Mouse (Mus musculus): ENCODE measurements around the gene 4930590J08Rik. TPM values are rescaled to one million over a fixed set of nuclear protein-coding genes. Genes with fewer than 3 reads are reported as not detected.

4930590J08Rik gene
- total and polyA plus RNA-seq, 2 experiments, result 0.07 to 0.37 TPM

- Histone ChIP-seq H3K4me3 (ENCODE audit: insufficient read depth, low read depth, low read length) (no peak overlapping the region), H3K4me1 (ENCODE audit: control insufficient read depth, insufficient read depth, low read length) (no peaks in the 10 kb centered on the region), H3K27ac (replicated peaks; ENCODE audit: insufficient read depth, low read depth, low read length) (no peak overlapping the region), H3K79me2 (ENCODE audit: control insufficient read depth, insufficient read depth, low read length) (no peaks in the 10 kb centered on the region), H3K27me3 (ENCODE audit: control insufficient read depth, insufficient read depth, low read length) (no peaks in the 10 kb centered on the region), H3K36me3 (ENCODE audit: control insufficient read depth, insufficient read depth, low read length) (peaks cover 69% of the 10 kb centered on the region), H3K9ac (ENCODE audit: low read depth, low read length) (no peak overlapping the region)
- TF ChIP-seq POLR2A (IDR thresholded peaks at IDR 0.05; ENCODE audit: extremely low read depth, insufficient read depth, low read length), result no peak
- no peak for TF ChIP-seq CTCF (IDR thresholded peaks at IDR 0.05; ENCODE audit: low read depth, low read length)
- no peak for DNase-seq (ENCODE audit: extremely low read depth, low read depth, low spot score)
- WGBS, result 94% methylated on average over 2 of the region's 2 CpGs
Measured at GRCm38 (mm10) chr6:91891776-91892175, 10.8 kb upstream of the 4930590J08Rik start.

GRCm38 (mm10) chr6:91896783-91897182 is 5.8 kb upstream of the 4930590J08Rik start:
- Histone ChIP-seq H3K9ac (ENCODE audit: low read depth, low read length) (no peak overlapping the region), H3K79me2 (ENCODE audit: control insufficient read depth, insufficient read depth, low read length) (no peaks in the 10 kb centered on the region), H3K36me3 (ENCODE audit: control insufficient read depth, insufficient read depth, low read length) (peaks cover 62% of the 10 kb centered on the region), H3K27ac (replicated peaks; ENCODE audit: insufficient read depth, low read depth, low read length) (no peak overlapping the region), H3K27me3 (ENCODE audit: control insufficient read depth, insufficient read depth, low read length) (no peaks in the 10 kb centered on the region), H3K4me3 (ENCODE audit: insufficient read depth, low read depth, low read length) (no peak overlapping the region), H3K4me1 (ENCODE audit: control insufficient read depth, insufficient read depth, low read length) (no peaks in the 10 kb centered on the region)
- no peak for DNase-seq (ENCODE audit: extremely low read depth, low read depth, low spot score)
- TF ChIP-seq CTCF (IDR thresholded peaks at IDR 0.05; ENCODE audit: low read depth, low read length) (no peak), POLR2A (IDR thresholded peaks at IDR 0.05; ENCODE audit: extremely low read depth, insufficient read depth, low read length) (no peak)
- 84% methylated on average over 3 of the region's 3 CpGs for WGBS

GRCm38 (mm10) chr6:91901505-91901904 is 1.1 kb upstream of the 4930590J08Rik start:
- H3K4me3 ChIP-seq (ENCODE audit: insufficient read depth, low read depth, low read length), result no peak overlapping the region; the same call in 1 of the 2 replicates
- H3K4me1 ChIP-seq (ENCODE audit: control insufficient read depth, insufficient read depth, low read length), result no peaks in the 10 kb centered on the region
- no peaks in the 10 kb centered on the region for H3K27me3 ChIP-seq (ENCODE audit: control insufficient read depth, insufficient read depth, low read length)
- DNase-seq (ENCODE audit: extremely low read depth, low read depth, low spot score), result peak; percentile 49
- TF ChIP-seq POLR2A (IDR thresholded peaks at IDR 0.05; ENCODE audit: extremely low read depth, insufficient read depth, low read length) (no peak), CTCF (IDR thresholded peaks at IDR 0.05; ENCODE audit: low read depth, low read length) (peak; percentile 74)
- H3K27ac ChIP-seq (replicated peaks; ENCODE audit: insufficient read depth, low read depth, low read length), result no peak overlapping the region
- peaks cover 37% of the 10 kb centered on the region for H3K36me3 ChIP-seq (ENCODE audit: control insufficient read depth, insufficient read depth, low read length)
- no peak overlapping the region for H3K9ac ChIP-seq (ENCODE audit: low read depth, low read length)
- no peaks in the 10 kb centered on the region for H3K79me2 ChIP-seq (ENCODE audit: control insufficient read depth, insufficient read depth, low read length)
- WGBS, result 29% methylated on average over 5 of the region's 5 CpGs

GRCm38 (mm10) chr6:91914011-91914410 is 11.4 kb downstream of the 4930590J08Rik start:
- Histone ChIP-seq H3K4me1 (ENCODE audit: control insufficient read depth, insufficient read depth, low read length) (no peaks in the 10 kb centered on the region), H3K36me3 (ENCODE audit: control insufficient read depth, insufficient read depth, low read length) (no peaks in the 10 kb centered on the region), H3K4me3 (ENCODE audit: insufficient read depth, low read depth, low read length) (no peak overlapping the region), H3K79me2 (ENCODE audit: control insufficient read depth, insufficient read depth, low read length) (no peaks in the 10 kb centered on the region), H3K9ac (ENCODE audit: low read depth, low read length) (no peak overlapping the region), H3K27me3 (ENCODE audit: control insufficient read depth, insufficient read depth, low read length) (no peaks in the 10 kb centered on the region), H3K27ac (replicated peaks; ENCODE audit: insufficient read depth, low read depth, low read length) (no peak overlapping the region)
- DNase-seq (ENCODE audit: extremely low read depth, low read depth, low spot score), result no peak
- TF ChIP-seq CTCF (IDR thresholded peaks at IDR 0.05; ENCODE audit: low read depth, low read length) (no peak), POLR2A (IDR thresholded peaks at IDR 0.05; ENCODE audit: extremely low read depth, insufficient read depth, low read length) (no peak)
- 90% methylated on average over 10 of the region's 10 CpGs for WGBS

- Histone ChIP-seq H3K9ac (ENCODE audit: low read depth, low read length) (no peak overlapping the region), H3K27me3 (ENCODE audit: control insufficient read depth, insufficient read depth, low read length) (no peaks in the 10 kb centered on the region), H3K27ac (replicated peaks; ENCODE audit: insufficient read depth, low read depth, low read length) (no peak overlapping the region), H3K4me1 (ENCODE audit: control insufficient read depth, insufficient read depth, low read length) (no peaks in the 10 kb centered on the region), H3K79me2 (ENCODE audit: control insufficient read depth, insufficient read depth, low read length) (no peaks in the 10 kb centered on the region), H3K4me3 (ENCODE audit: insufficient read depth, low read depth, low read length) (no peak overlapping the region), H3K36me3 (ENCODE audit: control insufficient read depth, insufficient read depth, low read length) (no peaks in the 10 kb centered on the region)
- WGBS, result 49% methylated on average over 4 of the region's 4 CpGs
- DNase-seq (ENCODE audit: extremely low read depth, low read depth, low spot score), result no peak
- TF ChIP-seq POLR2A (IDR thresholded peaks at IDR 0.05; ENCODE audit: extremely low read depth, insufficient read depth, low read length), result no peak
- TF ChIP-seq CTCF (IDR thresholded peaks at IDR 0.05; ENCODE audit: low read depth, low read length), result no peak
Measured at GRCm38 (mm10) chr6:91917286-91917685, 14.7 kb downstream of the 4930590J08Rik start.

- TF ChIP-seq POLR2A (IDR thresholded peaks at IDR 0.05; ENCODE audit: extremely low read depth, insufficient read depth, low read length) (no peak), CTCF (IDR thresholded peaks at IDR 0.05; ENCODE audit: low read depth, low read length) (no peak)
- Histone ChIP-seq H3K27me3 (ENCODE audit: control insufficient read depth, insufficient read depth, low read length) (no peaks in the 10 kb centered on the region), H3K27ac (replicated peaks; ENCODE audit: insufficient read depth, low read depth, low read length) (no peak overlapping the region), H3K4me3 (ENCODE audit: insufficient read depth, low read depth, low read length) (no peak overlapping the region), H3K4me1 (ENCODE audit: control insufficient read depth, insufficient read depth, low read length) (no peaks in the 10 kb centered on the region), H3K9ac (ENCODE audit: low read depth, low read length) (no peak overlapping the region), H3K79me2 (ENCODE audit: control insufficient read depth, insufficient read depth, low read length) (no peaks in the 10 kb centered on the region), H3K36me3 (ENCODE audit: control insufficient read depth, insufficient read depth, low read length) (no peaks in the 10 kb centered on the region)
- 89% methylated on average over 11 of the region's 11 CpGs for WGBS
- no peak for DNase-seq (ENCODE audit: extremely low read depth, low read depth, low spot score)
Measured at GRCm38 (mm10) chr6:91917716-91918115, 15.1 kb downstream of the 4930590J08Rik start.
